Mouse (Mus musculus): ENCODE data around the gene Dennd4c.

The Dennd4c gene

DNA sequence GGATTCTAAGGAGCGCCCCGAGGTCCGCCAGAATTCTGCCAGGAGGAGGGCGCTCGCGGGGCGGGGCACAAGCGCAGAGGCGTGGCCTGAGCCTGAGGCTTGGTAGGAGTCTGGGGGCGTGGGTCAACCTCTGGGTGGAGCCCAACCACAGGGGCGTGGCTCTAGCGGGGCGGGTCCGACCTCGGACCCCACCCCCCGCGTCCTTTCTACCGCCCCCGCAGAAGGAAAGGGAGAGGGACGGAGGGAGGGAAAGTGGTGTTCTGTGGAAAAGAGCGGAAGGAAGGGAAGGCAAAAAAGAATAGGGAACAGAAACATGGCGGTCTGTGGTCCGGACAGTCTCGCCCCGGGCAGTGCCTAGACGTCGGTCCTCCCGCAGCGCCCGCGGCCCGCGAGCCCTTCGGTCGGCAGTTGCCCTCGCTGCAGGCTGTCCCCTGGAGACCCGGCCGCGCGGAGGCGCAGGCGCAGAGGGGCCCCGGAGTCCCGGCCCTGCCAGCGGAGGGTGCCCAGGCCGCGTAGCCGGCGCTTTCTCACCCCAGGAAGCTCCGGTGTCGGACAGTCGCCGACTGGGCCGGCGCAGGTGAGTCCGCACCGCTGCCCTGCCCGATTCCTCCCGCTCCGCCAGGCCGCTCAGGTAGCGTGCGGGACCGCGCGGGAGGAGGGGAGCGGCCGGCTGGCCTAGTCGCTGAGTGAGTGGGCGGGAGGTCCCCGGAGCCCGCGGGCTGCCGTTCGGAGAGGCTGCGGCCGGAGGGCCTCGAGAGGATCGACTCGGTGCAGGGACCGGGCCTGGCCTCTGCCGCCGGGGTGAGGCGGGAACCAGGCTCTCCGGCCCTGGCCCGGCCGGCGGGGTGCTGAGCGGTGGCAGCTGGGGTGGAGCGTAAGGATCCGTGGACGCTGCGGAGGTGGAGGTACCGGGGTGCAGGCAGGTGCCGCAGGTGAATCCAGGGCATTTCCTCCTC, at the start of gene Dennd4c:
Gene Dennd4c, plus strand, starts transcription at position 220 of the 956 bp plus-strand sequence.
- TF ChIP-seq GATA4 (IDR thresholded peaks at IDR 0.05; ENCODE audit: insufficient replicate concordance, low read length): peak; percentile 7; the same call in 1 of the 2 replicates

DNA sequence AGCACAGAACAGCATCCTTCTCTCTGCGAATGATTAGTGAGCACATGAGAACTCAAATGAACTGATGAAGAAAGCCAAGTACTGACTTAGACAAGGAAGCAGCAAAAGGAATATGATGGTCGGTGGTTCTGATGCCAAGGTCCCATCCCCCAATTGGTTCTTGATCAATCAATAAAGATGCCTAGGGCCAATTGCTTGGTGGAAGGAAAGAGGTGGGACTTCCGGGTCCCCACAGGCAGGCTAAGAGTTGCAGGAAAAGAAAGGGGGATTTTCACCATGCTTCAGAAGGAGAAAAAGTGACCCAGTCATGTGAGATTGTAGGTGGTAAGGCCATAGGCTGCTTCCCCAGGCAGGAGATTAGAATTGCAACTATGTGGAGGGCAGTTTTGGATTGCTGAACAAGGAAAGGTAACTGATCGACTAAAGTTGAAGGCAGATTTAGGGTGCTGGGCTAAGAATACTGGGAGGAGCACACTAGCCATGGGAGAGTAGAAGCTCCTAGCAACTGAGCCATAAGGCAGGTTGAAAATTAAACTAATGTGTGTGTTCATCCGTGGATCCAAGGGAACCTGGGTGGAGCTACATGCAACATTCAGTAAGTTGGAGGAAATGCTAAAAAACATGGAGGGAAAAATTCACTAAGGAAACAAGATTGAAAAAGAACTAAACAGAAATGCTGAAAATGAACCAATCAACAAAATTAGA, 49.0 kb upstream of the Dennd4c start:
- no peak for TF ChIP-seq GATA4 (IDR thresholded peaks at IDR 0.05; ENCODE audit: insufficient replicate concordance, low read length)

DNA sequence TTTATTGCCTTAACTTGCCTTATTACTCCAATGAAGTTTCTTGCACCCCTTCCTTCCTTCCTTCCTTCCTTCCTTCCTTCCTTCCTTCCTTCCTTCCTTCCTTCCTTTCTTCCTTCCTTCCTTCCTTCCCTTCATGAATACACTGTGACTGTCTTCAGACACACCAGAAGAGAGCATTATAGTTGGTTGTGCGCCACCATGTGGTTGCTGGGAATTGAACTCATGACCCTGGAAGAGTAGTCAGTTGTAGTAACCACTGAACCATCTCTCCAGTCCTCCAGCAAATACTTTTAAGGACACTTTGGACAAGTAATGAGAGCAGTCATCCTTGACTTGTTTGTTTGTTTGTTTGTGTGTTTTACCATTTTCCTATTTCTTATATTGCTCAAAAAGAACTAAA, 39.6 kb upstream of the Dennd4c start:
- no peak for TF ChIP-seq GATA4 (IDR thresholded peaks at IDR 0.05; ENCODE audit: insufficient replicate concordance, low read length)

DNA sequence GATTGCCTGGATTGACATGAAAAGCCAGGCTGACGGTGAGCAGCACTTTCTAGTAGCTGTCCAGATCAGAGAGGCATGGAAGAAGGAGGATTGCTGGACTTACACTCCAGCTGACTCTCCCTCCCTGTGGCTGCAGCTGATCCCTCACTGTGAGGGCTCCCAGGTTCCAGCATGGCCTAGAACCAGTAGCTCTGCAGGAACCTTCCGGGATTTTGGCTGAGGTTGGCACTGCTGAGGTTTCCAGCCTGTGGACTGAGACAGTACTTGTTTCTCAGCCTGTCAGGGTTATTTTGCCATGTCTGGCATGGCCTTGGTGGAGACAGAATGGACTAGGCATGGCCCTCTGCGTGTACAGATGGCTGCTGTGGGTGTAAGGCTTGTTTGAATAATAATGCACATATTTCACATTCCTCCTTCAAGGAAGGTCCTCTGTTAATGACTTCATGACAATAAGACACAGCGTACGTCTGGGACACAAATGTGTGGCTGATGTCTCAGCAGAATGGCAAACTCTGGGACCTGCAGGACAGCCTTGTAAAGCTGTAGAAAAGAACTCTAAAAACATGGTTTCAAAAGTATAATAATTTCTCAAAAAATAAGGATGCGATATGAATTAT, 38.2 kb upstream of the Dennd4c start:
- no peak for TF ChIP-seq GATA4 (IDR thresholded peaks at IDR 0.05; ENCODE audit: insufficient replicate concordance, low read length)

DNA sequence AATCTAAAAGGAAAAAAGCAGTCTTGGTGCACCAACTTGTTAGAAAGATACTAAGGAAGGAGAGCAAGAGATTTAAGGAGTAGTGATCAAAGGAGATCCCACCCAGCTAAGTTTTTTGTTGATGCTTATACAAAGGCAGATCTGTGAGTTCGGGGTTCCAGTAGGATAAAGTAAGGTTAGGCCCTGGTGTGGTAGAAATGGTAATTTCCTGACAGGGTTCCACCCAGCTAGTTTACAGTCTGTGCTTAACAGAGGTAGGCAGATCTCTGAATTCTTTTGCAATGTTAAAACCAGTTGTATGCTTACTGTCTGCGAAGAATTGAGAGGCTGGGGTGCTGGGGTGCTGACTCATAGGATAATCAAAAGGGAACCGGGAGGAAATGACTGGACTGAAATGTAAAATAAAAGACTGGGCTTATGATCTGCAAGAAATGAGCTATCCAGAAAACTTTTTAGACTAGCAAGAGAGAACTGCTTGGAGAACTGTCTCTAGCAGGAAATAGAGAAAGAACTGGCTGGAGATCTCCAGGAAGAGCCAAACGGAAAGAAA, 37.6 kb upstream of the Dennd4c start:
- no peak for TF ChIP-seq GATA4 (IDR thresholded peaks at IDR 0.05; ENCODE audit: insufficient replicate concordance, low read length)

DNA sequence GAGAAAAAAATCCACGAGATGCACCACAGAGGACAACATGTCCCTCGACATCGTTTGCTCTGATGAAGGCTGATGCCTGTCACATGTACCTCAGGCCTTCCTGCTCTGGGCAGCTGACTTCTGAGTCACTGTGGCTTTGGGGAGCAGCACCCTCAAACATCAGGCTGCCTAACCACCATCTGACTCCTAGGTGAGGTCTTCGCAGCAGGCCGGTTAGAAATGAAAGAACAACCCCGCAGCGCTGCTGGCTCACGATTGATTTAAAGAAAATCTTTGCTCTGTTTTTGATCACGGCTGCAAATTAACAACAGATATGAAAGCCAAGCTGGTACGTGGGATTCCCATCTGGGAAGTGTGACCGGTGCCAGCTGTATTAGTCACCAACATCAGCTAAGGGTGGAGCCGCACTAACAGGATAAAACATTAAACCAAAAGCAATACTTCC, 35.6 kb upstream of the Dennd4c start:
- TF ChIP-seq GATA4 (IDR thresholded peaks at IDR 0.05; ENCODE audit: insufficient replicate concordance, low read length): no peak

DNA sequence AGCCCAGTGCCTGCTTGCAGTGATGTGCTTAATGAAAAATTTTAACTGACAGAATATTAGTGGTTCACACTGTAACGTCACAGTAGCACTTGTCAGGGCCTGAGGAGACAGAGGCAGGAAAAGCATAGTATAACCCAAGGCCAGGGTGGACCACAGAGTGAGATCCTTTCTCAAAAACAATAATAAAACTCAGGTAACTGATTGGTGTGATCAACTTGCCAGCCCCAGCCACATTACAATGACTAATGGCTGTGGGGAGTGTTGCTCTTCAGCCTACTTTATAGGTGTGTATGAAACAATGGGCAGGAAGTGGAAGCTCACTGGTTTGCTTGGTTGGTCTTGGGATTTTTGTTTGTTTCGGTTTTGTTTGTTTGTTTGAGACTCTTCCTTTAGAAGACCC, 34.8 kb upstream of the Dennd4c start:
- TF ChIP-seq GATA4 (IDR thresholded peaks at IDR 0.05; ENCODE audit: insufficient replicate concordance, low read length): no peak

DNA sequence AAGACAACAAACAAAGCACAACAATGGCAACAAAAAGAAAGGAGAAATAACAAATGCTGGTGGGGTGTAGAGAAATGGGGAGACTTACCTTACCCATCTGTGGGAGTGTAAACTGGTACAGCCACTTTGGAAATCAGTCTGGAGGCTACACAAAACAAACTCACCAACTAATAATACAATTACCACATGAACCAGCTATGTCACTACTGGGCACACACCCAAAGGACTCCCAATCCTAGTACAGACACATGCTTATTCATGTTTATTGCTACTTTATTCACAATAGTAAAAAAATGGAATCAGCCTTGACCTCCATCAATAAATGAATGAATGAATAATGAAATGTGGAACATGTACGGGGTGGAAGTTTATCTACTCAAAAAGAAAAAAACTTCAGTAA, 33.0 kb upstream of the Dennd4c start:
- no peak for TF ChIP-seq GATA4 (IDR thresholded peaks at IDR 0.05; ENCODE audit: insufficient replicate concordance, low read length)

DNA sequence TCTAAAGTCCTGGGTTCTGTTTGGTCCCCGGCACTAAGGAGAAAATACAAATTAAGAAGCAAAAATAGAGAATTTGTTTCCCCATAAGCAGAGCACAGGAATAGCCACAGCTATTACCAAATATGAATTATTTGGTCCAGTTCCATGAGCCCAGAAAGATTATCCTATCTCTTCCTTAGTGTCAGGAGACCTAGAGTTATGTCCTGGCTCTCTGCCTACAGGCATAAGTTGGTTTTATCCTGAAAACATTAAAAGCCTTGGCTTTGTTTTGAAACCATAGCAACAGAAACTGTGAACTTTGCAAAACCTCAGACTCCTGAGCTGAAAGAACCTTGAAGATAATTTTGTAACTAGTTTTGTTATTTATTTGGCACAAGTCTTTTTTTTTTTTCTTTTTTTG, 31.2 kb upstream of the Dennd4c start:
- no peak for TF ChIP-seq GATA4 (IDR thresholded peaks at IDR 0.05; ENCODE audit: insufficient replicate concordance, low read length)

DNA sequence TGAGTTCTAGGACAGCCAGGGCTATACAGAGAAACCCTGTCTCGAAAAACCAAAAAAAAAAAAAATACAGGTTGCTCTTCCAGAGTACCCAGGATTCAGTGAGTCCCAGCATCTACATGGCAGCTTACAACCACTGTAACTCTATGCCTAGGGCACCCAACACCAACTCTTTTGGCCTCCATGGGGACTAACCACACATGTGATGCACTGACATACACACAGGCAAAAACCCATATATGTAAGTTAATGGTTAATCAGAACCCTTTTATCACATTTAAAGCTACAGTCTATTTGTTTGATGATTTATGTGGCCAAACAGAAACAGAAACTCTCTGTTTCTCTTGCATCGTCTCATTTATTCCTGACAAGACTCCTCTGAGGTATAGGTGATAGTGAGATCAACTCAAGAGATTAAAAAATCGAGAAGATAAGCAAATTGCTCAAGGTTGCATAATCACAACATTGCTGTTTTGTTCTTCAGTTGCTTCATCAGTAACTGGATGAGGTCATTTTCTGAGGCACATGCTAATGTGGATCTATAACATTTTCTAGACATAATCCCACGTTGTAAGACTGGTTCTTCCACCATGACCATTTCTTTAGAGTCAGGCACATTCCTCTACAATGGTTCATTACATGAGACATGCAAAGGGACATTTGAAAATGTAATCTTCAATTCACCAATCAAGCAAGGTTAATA, 29.3 kb upstream of the Dennd4c start:
- TF ChIP-seq GATA4 (IDR thresholded peaks at IDR 0.05; ENCODE audit: insufficient replicate concordance, low read length): no peak

DNA sequence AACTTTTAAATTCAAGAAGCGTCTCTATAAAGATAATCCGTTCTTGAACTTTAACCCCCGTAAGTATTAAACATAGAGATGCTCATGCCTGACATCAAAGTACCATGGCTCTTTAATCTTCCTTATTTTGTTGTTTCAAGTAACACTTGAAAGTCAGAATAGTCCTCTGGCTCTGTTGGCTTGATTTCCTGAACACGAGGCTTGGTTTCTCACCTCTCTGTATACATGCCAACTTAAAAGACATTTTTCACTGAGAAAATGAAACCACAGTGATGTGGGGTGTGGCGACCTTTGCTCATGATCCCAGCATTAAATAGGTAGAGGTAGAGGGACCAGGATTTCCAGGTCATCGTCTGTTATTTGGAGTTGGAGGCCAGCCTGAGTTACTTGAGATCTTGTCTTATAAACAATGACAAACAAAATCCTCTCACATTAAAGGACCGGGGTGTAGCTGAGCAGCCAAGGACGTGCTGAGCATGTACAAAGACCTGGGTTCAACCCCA, 26.4 kb upstream of the Dennd4c start:
- no peak for TF ChIP-seq GATA4 (IDR thresholded peaks at IDR 0.05; ENCODE audit: insufficient replicate concordance, low read length)

DNA sequence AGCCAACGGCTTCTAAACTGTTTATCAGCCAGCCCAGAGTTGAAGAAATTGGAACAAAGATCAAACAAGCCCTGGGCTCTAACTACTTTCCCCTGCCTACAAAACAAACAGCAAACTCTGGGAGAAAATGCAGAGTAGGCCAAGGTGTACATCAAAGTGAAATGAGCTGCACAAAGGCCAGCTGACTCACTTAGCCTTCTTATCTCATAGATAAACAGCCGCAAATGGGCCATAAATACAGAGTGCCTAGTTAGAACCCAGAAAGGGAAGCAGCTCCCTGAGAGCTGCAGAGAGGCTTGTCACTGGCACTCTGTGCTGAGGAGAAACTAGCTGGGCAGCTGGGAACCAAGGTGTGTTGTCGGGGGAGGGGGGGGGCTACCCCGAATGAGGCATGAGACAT, 23.2 kb upstream of the Dennd4c start:
- TF ChIP-seq GATA4 (IDR thresholded peaks at IDR 0.05; ENCODE audit: insufficient replicate concordance, low read length): no peak

DNA sequence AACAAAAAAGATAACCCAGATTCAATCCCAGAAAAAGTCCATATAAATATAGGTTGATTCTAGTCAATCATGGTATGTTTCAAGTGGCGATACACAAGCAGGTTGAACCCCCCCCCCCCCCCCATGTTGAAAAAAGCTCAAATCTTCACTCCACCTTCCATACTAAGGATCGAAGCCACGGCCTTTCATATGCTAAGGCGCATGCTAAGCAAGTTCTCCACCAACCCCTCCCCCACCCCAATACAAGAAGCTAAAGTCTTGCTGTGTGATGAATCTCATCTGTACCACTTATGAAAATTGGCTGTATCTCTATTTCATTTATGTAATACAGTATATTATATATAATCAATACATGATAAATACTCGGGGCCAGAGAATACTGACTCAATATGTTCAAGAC, 22.2 kb upstream of the Dennd4c start:
- TF ChIP-seq GATA4 (IDR thresholded peaks at IDR 0.05; ENCODE audit: insufficient replicate concordance, low read length): no peak

DNA sequence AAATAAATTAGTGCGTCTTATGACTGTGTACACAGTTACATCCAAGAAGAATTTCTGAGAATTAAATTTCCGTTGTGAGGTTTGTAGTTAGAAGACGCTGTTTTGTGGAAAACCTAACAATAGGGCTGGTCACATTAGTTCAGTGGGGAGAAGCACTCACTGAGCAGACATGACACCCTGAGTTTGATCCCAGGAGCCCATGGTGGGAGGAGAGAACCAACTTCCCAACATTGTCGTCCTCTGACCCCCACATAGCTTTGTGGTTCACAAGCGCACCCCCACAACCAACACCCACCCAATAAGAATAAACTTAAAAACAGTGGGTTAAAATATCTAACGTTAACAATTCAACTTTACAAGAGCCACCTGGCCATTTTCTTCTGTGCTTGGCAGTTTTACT, 18.5 kb upstream of the Dennd4c start:
- TF ChIP-seq GATA4 (IDR thresholded peaks at IDR 0.05; ENCODE audit: insufficient replicate concordance, low read length): no peak
